Mouse (Mus musculus) right cerebral cortex, adult 18-20 months (tissue): ENCODE measurements around the gene Cecr2.

ENCODE experiments used
- DNase-seq: peaks from one replicate; pipeline ENCODE4 v3.0.0; 2022; ENCODE audit warnings: mixed read lengths

Gene Cecr2

GRCm38 (mm10) chr6:120674121-120674520, 8.0 kb downstream of the Cecr2 start:
- no peak for DNase-seq

- no peak for DNase-seq
Measured at GRCm38 (mm10) chr6:120674881-120675280, 8.7 kb downstream of the Cecr2 start.

- DNase-seq, result no peak
Measured at GRCm38 (mm10) chr6:120675979-120676378, 9.8 kb downstream of the Cecr2 start.

GRCm38 (mm10) chr6:120683351-120683750, 17.2 kb downstream of the Cecr2 start:
- no peak for DNase-seq

- no peak for DNase-seq
Measured at GRCm38 (mm10) chr6:120684750-120685149, 18.6 kb downstream of the Cecr2 start.

- DNase-seq, result no peak
Measured at GRCm38 (mm10) chr6:120686872-120687650, 20.9 kb downstream of the Cecr2 start.

GRCm38 (mm10) chr6:120700221-120700620, 34.1 kb downstream of the Cecr2 start:
- no peak for DNase-seq

GRCm38 (mm10) chr6:120704376-120704775, 38.2 kb downstream of the Cecr2 start:
- no peak for DNase-seq

GRCm38 (mm10) chr6:120708759-120709158, 42.6 kb downstream of the Cecr2 start:
- DNase-seq, result no peak

- no peak for DNase-seq
Measured at GRCm38 (mm10) chr6:120714806-120715205, 48.6 kb downstream of the Cecr2 start.

GRCm38 (mm10) chr6:120715227-120715626, 49.1 kb downstream of the Cecr2 start:
- DNase-seq, result no peak

GRCm38 (mm10) chr6:120715851-120716250, 49.7 kb downstream of the Cecr2 start:
- no peak for DNase-seq

GRCm38 (mm10) chr6:120716531-120716984, 50.4 kb downstream of the Cecr2 start:
- no peak for DNase-seq

GRCm38 (mm10) chr6:120725986-120726385, 59.8 kb downstream of the Cecr2 start:
- no peak for DNase-seq

GRCm38 (mm10) chr6:120736011-120736410, 69.8 kb downstream of the Cecr2 start:
- no peak for DNase-seq

GRCm38 (mm10) chr6:120736566-120736965, 70.4 kb downstream of the Cecr2 start:
- DNase-seq, result peak; percentile 40

- DNase-seq, result no peak
Measured at GRCm38 (mm10) chr6:120743130-120743529, 77.0 kb downstream of the Cecr2 start.

GRCm38 (mm10) chr6:120744266-120744665, 78.1 kb downstream of the Cecr2 start:
- no peak for DNase-seq

- no peak for DNase-seq
Measured at GRCm38 (mm10) chr6:120746416-120746815, 80.2 kb downstream of the Cecr2 start.

- DNase-seq, result no peak
Measured at GRCm38 (mm10) chr6:120761151-120761550, 95.0 kb downstream of the Cecr2 start.

GRCm38 (mm10) chr6:120769972-120770371, 103.8 kb downstream of the Cecr2 start:
- no peak for DNase-seq

- DNase-seq, result no peak
Measured at GRCm38 (mm10) chr6:120771366-120771765, 105.2 kb downstream of the Cecr2 start.

- DNase-seq, result no peak
Measured at GRCm38 (mm10) chr6:120772025-120772424, 105.9 kb downstream of the Cecr2 start.

GRCm38 (mm10) chr6:120773149-120773628, 107.0 kb downstream of the Cecr2 start, which contains the start of gene Slc25a18:
Gene Slc25a18, plus strand, starts transcription at chr6:120773578.
- DNase-seq, result peak; percentile 51

- DNase-seq, result no peak
Measured at GRCm38 (mm10) chr6:120773763-120774162, 107.6 kb downstream of the Cecr2 start.
